Mouse (Mus musculus) testis, adult 2 months (tissue): ENCODE results near the gene Arsb.
"Not testable (repeated sequence)": the region's sequence is repeated elsewhere in the genome, so short reads cannot be mapped to it uniquely, and the experiment has no call there.

Experiments used
- CTCF ChIP-seq: fragments of 200-500 bp; IDR thresholded peaks from 2 replicates; pipeline ENCODE4 v1.5.1; 2012; ENCODE audit warnings: low read depth, mild to moderate bottlenecking, inconsistent platforms, low read length, moderate library complexity; ENCODE audit not compliant: control insufficient read depth, insufficient read depth, insufficient replicate concordance
- POLR2A ChIP-seq: fragments of 200-500 bp; IDR thresholded peaks from 2 replicates; pipeline ENCODE4 v1.6.1; 2012; ENCODE audit warnings: low read depth, mild to moderate bottlenecking, inconsistent platforms, low read length, moderate library complexity; ENCODE audit not compliant: control insufficient read depth

GRCm38 (mm10) chr13:93810311-93810710 lies 38.9 kb downstream of the Arsb start:
- not testable (repeated sequence) for TF ChIP-seq CTCF, POLR2A
